Mouse (Mus musculus) spleen, postnatal 14 days (tissue): Measurements from ENCODE around the gene Gm12887.

ENCODE experiments used
- DNase-seq, 2 experiments: peaks; one replicate each; pipeline ENCODE4 v3.0.0; 2021 to 2022; ENCODE audit warnings: low spot score in 2 of 2

Gene Gm12887

DNA sequence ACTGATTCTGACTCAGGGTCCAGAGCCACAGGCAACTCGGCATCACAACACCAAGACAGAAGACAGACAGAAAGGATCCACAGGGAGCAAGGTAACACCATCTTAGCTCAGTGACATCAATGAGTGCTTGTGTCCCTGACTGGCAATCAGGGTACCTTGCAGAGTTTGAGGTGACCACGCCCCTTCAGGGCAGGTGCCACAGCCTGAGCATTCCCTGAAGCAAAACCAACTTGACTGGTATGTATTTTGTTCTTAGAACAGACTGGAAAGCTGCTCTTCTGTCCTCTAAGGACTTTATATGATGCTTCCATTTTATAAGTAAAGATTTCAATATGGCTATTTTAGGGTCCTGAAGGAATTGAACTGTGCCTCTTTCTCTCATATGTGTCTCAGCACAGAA, at the start of gene Gm12887:
Gene Gm12887 (minus strand): TSS at position 101 of the 400 bp plus-strand sequence.
- no peak for DNase-seq

DNA sequence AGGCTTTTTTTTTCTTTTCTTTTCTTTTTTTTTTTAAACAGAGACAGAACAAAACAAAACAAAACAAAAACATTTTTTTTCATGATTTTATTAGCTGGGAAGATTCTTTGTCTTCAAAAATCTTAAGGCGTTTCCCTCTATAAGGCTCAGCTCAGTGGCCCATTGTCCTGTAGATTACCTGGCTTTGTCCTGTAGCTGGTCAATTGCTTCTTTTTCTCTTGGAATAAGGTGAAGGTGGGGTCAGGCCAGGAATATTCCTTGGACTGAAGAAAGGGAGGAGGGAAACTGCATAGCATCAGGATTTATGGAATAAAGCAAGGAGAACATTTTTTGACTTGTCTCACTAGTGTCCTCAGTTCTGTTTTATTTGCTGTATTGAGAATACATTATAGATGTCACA, 35.1 kb upstream of the Gm12887 start:
- no peak for DNase-seq
